Mouse (Mus musculus) thymus, adult 2 months (tissue): ENCODE measurements at regions not wholly inside any gene's neighbourhood (a gene's known extent, or its start where the extent isn't known, plus 50 kb on each side); places are given as distances from the start of the nearest gene placed in this dataset.

Experiments used
- DNase-seq: peaks from one replicate; pipeline ENCODE4 v3.0.0; 2021
- H3K27ac ChIP-seq: fragments of 200-500 bp; 2 replicates; pipeline ENCODE4 v1.5.1; 2012; ENCODE audit warnings: low read length, control low read depth; ENCODE audit not compliant: control insufficient read depth, insufficient read depth
- H3K27me3 ChIP-seq: fragments of 200-500 bp; 2 replicates; pipeline ENCODE4 v1.6.1; 2012; ENCODE audit warnings: mild to moderate bottlenecking, low read length, moderate library complexity, mixed read lengths; ENCODE audit not compliant: control insufficient read depth, insufficient read depth
- H3K36me3 ChIP-seq: fragments of 200-500 bp; 2 replicates; pipeline ENCODE4 v1.6.1; 2012; ENCODE audit warnings: mild to moderate bottlenecking, low read length, moderate library complexity; ENCODE audit not compliant: control insufficient read depth, insufficient read depth
- H3K4me1 ChIP-seq: fragments of 200-500 bp; replicated peaks from 2 replicates; pipeline ENCODE4 v1.6.1; 2012; ENCODE audit warnings: low read length; ENCODE audit not compliant: control insufficient read depth, insufficient read depth
- H3K4me3 ChIP-seq: fragments of 200-500 bp; 2 replicates; pipeline ENCODE4 v1.5.1; 2012; ENCODE audit warnings: mild to moderate bottlenecking, low read length, control low read depth, moderate library complexity; ENCODE audit not compliant: control insufficient read depth, insufficient read depth
- CTCF ChIP-seq: fragments of 200-500 bp; IDR thresholded peaks from 2 replicates; pipeline ENCODE4 v1.5.1; 2012; ENCODE audit warnings: mild to moderate bottlenecking, control low read depth, low read length, moderate library complexity, borderline replicate concordance; ENCODE audit not compliant: control insufficient read depth, poor library complexity, insufficient read depth; ENCODE audit errors: extremely low read depth
- POLR2A ChIP-seq: fragments of 200-500 bp; IDR thresholded peaks from 2 replicates; pipeline ENCODE4 v1.6.1; 2012; ENCODE audit warnings: mild to moderate bottlenecking, low read length, control low read depth, moderate library complexity; ENCODE audit not compliant: control insufficient read depth, poor library complexity, insufficient read depth; ENCODE audit errors: extremely low read depth
- WGBS: fragments of 180-500 bp; shearing (Covaris S2); methylation state at CpG from one replicate; pipeline ENCODE4 v1.1.7; 2018; 5-methylcytosine and 5-hydroxymethylcytosine counted together

DNA sequence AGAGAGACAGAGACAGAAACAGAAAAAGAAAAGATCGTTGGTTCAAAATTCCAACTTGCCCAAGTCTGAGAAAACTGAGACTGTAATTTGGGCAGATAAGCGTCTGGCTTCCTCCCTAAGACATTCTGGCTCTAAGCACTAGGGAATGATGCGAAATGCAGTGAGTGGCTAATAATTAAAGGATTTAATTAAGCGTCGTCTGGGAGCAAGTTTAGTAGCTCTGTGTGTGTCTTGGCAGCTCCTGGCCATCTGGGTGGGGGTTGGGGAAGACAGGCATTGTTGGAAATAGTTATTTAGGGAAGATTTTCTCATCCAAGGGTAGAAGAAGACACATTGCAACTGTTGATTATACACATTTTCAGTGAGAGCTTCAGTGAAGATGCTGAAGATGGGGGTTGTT is 311.5 kb downstream of the Wdr11 start:
- Histone ChIP-seq H3K4me3 (no peak overlapping the region), H3K4me1 (no peaks in the 10 kb centered on the region), H3K27ac (no peak overlapping the region), H3K36me3 (no peaks in the 10 kb centered on the region), H3K27me3 (no peaks in the 10 kb centered on the region)
- 93% methylated on average over 5 of the region's 5 CpGs for WGBS
- no peak for DNase-seq
- TF ChIP-seq POLR2A (no peak), CTCF (no peak)

DNA sequence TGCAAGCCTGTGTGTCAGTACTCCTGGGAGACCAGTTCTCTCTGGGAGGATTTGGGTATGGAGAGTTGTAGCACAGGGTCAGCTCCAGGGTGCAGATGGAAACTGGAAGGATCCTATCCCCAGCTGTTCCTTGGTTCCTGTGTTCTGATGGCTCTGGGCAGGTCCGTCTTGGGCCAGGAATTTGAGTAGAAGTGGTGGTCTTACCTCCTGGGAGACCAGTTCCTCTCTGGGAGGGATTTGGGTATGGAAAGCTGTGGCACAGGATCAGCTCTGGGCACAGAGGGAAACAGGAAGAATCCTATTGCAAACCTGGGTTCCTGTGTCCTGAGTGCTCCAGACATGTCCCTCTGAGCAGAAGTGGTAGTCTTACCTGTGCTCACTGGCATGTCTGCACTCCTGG is 314.5 kb downstream of the Wdr11 start:
- Histone ChIP-seq H3K4me3 (no peak overlapping the region), H3K27me3 (no peaks in the 10 kb centered on the region), H3K27ac (no peak overlapping the region), H3K36me3 (no peaks in the 10 kb centered on the region), H3K4me1 (no peaks in the 10 kb centered on the region)
- 96% methylated on average over 1 of the region's 1 CpGs for WGBS
- TF ChIP-seq POLR2A (no peak), CTCF (no peak)
- DNase-seq = no peak

DNA sequence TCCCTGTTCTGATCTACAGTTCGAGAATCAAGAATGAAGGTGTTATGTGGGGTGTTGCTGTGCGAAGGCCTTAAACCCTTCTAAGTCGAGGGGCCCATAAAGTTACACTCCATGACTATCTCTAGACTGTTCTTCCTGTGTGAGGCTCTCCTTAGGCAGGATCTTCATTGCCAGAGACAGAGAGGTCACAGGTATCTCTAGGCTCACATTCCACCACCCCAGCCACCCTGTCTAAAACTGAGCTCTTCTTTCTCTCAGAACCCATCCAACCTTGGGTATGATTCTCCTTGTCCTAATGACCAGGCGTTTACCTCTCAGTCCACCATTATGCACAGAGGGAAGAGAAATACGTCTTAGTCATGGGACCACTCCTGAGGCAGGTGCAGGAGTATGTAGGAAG is 317.2 kb downstream of the Wdr11 start:
- Histone ChIP-seq H3K4me3 (no peak overlapping the region), H3K27ac (no peak overlapping the region), H3K4me1 (no peaks in the 10 kb centered on the region), H3K27me3 (no peaks in the 10 kb centered on the region), H3K36me3 (no peaks in the 10 kb centered on the region)
- DNase-seq = no peak
- TF ChIP-seq POLR2A (no peak), CTCF (no peak)
- WGBS = 88% methylated on average over 5 of the region's 5 CpGs

DNA sequence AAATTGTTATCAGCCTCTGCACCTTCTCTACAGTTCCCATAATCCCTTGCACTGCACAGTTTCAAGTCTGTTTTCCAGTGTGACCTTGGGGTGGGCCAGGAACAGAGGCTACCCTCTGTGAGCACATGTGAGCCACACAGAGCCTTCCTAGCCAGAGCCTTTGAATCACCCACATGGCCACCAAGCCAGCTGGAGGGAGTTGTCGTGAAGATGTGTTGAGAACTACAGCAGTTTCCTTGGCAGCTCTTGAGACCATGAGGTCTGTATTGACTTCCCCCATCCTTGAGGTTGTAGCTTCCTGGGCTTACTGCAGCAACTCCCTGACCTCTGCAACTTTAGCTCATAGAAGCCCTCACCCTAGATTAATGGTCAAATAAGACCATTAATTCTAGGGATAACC is 318.1 kb downstream of the Wdr11 start:
- H3K36me3 ChIP-seq = no peaks in the 10 kb centered on the region
- no peak for TF ChIP-seq CTCF
- no peak for TF ChIP-seq POLR2A
- H3K4me1 ChIP-seq = no peaks in the 10 kb centered on the region
- H3K27me3 ChIP-seq = no peaks in the 10 kb centered on the region
- 57% methylated on average over 1 of the region's 1 CpGs for WGBS
- no peak for DNase-seq
- H3K4me3 ChIP-seq = no peak overlapping the region
- H3K27ac ChIP-seq = no peak overlapping the region

DNA sequence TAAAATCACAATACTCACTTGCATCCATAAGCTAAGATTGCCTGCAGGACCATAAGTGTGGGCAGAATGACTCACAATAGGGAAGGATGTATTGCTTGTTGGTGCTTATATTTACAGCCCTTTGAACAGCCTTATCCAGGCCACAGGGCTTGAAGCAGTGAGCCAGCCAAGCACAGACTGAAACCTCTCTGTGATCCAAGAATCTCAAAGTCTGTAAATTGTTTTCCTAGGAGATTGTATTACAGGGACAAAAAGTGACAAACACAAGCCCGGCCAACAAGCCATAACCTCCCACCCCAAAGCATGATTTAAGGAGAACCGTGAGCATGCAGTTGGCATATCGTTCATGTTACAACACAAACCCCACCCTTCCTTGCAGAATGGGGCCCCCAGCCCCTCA is 319.2 kb downstream of the Wdr11 start:
- H3K36me3 ChIP-seq = no peaks in the 10 kb centered on the region
- H3K27ac ChIP-seq = no peak overlapping the region
- TF ChIP-seq CTCF (no peak), POLR2A (no peak)
- H3K27me3 ChIP-seq = no peaks in the 10 kb centered on the region
- no peak for DNase-seq
- H3K4me1 ChIP-seq = no peaks in the 10 kb centered on the region
- no peak overlapping the region for H3K4me3 ChIP-seq
- WGBS = 74% methylated on average over 3 of the region's 3 CpGs

DNA sequence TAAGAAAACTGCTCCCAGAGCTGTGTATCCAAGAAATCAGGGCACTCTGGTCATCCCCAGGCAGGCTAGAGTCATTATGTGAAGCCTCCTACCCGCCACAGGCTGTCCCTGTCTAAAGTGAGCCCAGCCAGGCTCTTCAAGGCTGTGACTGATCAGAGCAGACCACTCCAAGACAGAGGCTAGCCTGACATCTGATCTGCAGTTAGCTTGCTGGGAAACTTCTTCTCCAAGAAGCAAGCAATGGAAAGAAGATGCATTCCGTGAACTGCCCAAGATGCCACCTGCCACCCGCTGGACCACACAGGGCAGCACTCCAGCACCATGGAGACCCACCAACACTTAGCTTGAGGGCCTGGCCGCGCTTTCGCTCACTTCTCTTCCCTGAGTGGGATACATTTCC is 323.2 kb downstream of the Wdr11 start:
- 91% methylated on average over 6 of the region's 6 CpGs for WGBS
- H3K36me3 ChIP-seq = no peaks in the 10 kb centered on the region
- H3K4me1 ChIP-seq = no peaks in the 10 kb centered on the region
- no peak for DNase-seq
- TF ChIP-seq CTCF (no peak), POLR2A (no peak)
- no peaks in the 10 kb centered on the region for H3K27me3 ChIP-seq
- no peak overlapping the region for H3K4me3 ChIP-seq
- H3K27ac ChIP-seq = no peak overlapping the region

DNA sequence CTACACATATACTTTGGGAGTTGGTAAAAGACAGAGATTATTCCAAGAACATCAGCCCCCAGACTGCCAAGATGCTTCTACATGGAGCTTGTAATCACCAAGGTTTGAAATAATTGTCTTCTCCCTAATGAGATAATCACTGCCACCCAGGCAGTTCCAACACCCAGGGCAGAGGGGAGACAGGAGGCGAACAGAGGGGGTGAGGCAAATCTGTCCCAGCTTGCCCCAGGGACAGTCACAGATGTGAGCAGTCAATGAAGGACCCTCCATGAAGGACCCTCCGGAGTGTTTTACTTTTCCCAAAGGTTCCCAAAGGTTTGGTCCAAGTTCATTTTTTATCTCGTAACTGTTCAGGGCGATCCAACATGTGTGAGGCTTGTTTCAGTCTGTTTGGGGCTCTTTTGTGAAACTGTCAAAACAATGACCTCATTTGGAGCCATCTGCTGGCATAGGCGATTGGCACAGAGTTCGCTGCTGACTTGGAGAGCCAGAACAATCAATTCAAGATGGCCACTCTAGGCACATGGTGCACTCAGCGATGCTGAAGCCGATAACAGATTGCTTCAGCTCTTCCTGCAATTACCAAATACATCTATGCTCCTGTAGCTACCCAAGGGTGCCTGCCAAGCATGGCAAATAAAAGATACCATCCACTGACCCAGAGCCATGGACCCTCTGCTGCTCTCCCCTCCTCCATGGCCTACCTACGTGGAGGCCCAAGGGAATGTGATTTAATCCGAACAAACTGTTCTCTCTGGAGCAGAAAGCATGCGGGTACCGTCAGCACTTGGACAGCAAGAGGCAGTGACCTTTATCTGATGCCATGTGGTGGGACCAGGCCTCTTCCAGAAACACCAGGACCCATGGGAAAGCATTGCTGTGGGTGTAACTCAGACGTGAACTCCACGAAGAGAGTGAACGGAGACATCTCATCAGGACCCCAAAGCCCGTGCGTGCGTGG is 326.9 kb downstream of the Wdr11 start:
- no peaks in the 10 kb centered on the region for H3K4me1 ChIP-seq
- H3K36me3 ChIP-seq = no peaks in the 10 kb centered on the region
- no peaks in the 10 kb centered on the region for H3K27me3 ChIP-seq
- no peak for TF ChIP-seq POLR2A
- TF ChIP-seq CTCF = no peak
- no peak overlapping the region for H3K4me3 ChIP-seq
- DNase-seq = no peak
- WGBS = 92% methylated on average over 18 of the region's 18 CpGs
- no peak overlapping the region for H3K27ac ChIP-seq
